Mouse (Mus musculus) ES-Bruce4 (cell line): ENCODE measurements at regions not wholly inside any gene's neighbourhood (a gene's known extent, or its start where the extent isn't known, plus 50 kb on each side); places are given as distances from the start of the nearest gene placed in this dataset.

Experiments
- H3K27ac ChIP-seq: 2 replicates; pipeline ENCODE4 v1.5.1; 2012; ENCODE audit warnings: low read length, inconsistent platforms; ENCODE audit not compliant: insufficient read depth
- H3K27me3 ChIP-seq: 2 replicates; pipeline ENCODE4 v1.6.1; 2012; ENCODE audit warnings: mild to moderate bottlenecking, low read length, inconsistent platforms; ENCODE audit not compliant: control insufficient read depth, poor library complexity, insufficient read depth, severe bottlenecking
- H3K36me3 ChIP-seq: 2 replicates; pipeline ENCODE4 v1.6.1; 2012; ENCODE audit warnings: inconsistent platforms, mild to moderate bottlenecking, low read length, moderate library complexity; ENCODE audit not compliant: control insufficient read depth, poor library complexity, insufficient read depth, severe bottlenecking
- H3K4me1 ChIP-seq: one replicate; pipeline ENCODE4 v1.8.1; 2011; ENCODE audit warnings: low read length; ENCODE audit not compliant: control insufficient read depth, insufficient read depth
- H3K4me3 ChIP-seq: 2 replicates; pipeline ENCODE4 v1.5.1; 2011; ENCODE audit warnings: low read depth, mild to moderate bottlenecking, low read length
- H3K9ac ChIP-seq: 2 replicates; pipeline ENCODE4 v1.6.1; 2012; ENCODE audit warnings: low read depth, mild to moderate bottlenecking, inconsistent platforms; ENCODE audit not compliant: poor library complexity, severe bottlenecking
- H3K9me3 ChIP-seq: replicated peaks from 2 replicates; pipeline ENCODE4 v1.6.1; 2012; ENCODE audit warnings: mild to moderate bottlenecking, low read length, inconsistent platforms; ENCODE audit not compliant: control insufficient read depth, poor library complexity, insufficient read depth, severe bottlenecking
- CTCF ChIP-seq: IDR thresholded peaks from one replicate; pipeline ENCODE4 v1.8.1; 2011; ENCODE audit warnings: low read depth, low read length
- EP300 ChIP-seq: IDR thresholded peaks from 2 replicates; pipeline ENCODE4 v1.6.1; 2011; ENCODE audit warnings: low read depth, low read length; ENCODE audit not compliant: insufficient read depth
- POLR2A ChIP-seq: IDR thresholded peaks from one replicate; pipeline ENCODE4 v1.8.1; 2011; ENCODE audit warnings: low read length; ENCODE audit not compliant: insufficient read depth

GRCm38 (mm10) chr16:77292317-77292771, 278.8 kb downstream of the Usp25 start:
- H3K4me1 ChIP-seq, result no peaks in the 10 kb centered on the region
- H3K36me3 ChIP-seq, result no peaks in the 10 kb centered on the region
- H3K4me3 ChIP-seq, result no peak overlapping the region
- TF ChIP-seq CTCF (no peak), POLR2A (no peak)
- H3K27me3 ChIP-seq, result no peaks in the 10 kb centered on the region; the same call in 1 of the 2 replicates
- no peak overlapping the region for H3K27ac ChIP-seq
- H3K9ac ChIP-seq, result no peak overlapping the region
- no peaks in the 10 kb centered on the region; the same call in 1 of the 2 replicates for H3K9me3 ChIP-seq

GRCm38 (mm10) chr16:77291723-77292316, 278.3 kb downstream of the Usp25 start:
- H3K4me1 ChIP-seq, result no peaks in the 10 kb centered on the region
- H3K27ac ChIP-seq, result no peak overlapping the region
- TF ChIP-seq CTCF (no peak), EP300 (no peak), POLR2A (no peak)
- H3K9ac ChIP-seq, result no peak overlapping the region
- no peaks in the 10 kb centered on the region for H3K36me3 ChIP-seq
- no peaks in the 10 kb centered on the region; the same call in 1 of the 2 replicates for H3K9me3 ChIP-seq
- H3K4me3 ChIP-seq, result no peak overlapping the region
- no peaks in the 10 kb centered on the region; the same call in 1 of the 2 replicates for H3K27me3 ChIP-seq

GRCm38 (mm10) chr16:77284205-77284604, 270.7 kb downstream of the Usp25 start:
- Histone ChIP-seq H3K9ac (no peak overlapping the region), H3K4me1 (no peaks in the 10 kb centered on the region)

GRCm38 (mm10) chr16:77279916-77280315, 266.4 kb downstream of the Usp25 start:
- Histone ChIP-seq H3K27ac (no peak overlapping the region), H3K36me3 (no peaks in the 10 kb centered on the region), H3K4me3 (no peak overlapping the region), H3K9ac (no peak overlapping the region), H3K9me3 (no peaks in the 10 kb centered on the region), H3K27me3 (no peaks in the 10 kb centered on the region), H3K4me1 (no peaks in the 10 kb centered on the region)
- TF ChIP-seq CTCF (no peak), EP300 (no peak), POLR2A (no peak)

More at GRCm38 (mm10) chr16:77284205-77284604, 270.7 kb downstream of the Usp25 start:
- no peak for TF ChIP-seq EP300
- TF ChIP-seq CTCF, result no peak
- TF ChIP-seq POLR2A, result no peak
- H3K27ac ChIP-seq, result no peak overlapping the region
- no peaks in the 10 kb centered on the region; the same call in 1 of the 2 replicates for H3K27me3 ChIP-seq
- H3K36me3 ChIP-seq, result no peaks in the 10 kb centered on the region
- no peaks in the 10 kb centered on the region for H3K9me3 ChIP-seq
- H3K4me3 ChIP-seq, result no peak overlapping the region

GRCm38 (mm10) chr16:77279495-77279894, 266.0 kb downstream of the Usp25 start:
- no peaks in the 10 kb centered on the region for H3K9me3 ChIP-seq
- no peak overlapping the region for H3K9ac ChIP-seq
- no peaks in the 10 kb centered on the region for H3K27me3 ChIP-seq
- H3K4me1 ChIP-seq, result no peaks in the 10 kb centered on the region
- TF ChIP-seq EP300 (no peak), CTCF (no peak), POLR2A (no peak)
- H3K27ac ChIP-seq, result no peak overlapping the region
- H3K36me3 ChIP-seq, result no peaks in the 10 kb centered on the region
- no peak overlapping the region for H3K4me3 ChIP-seq

GRCm38 (mm10) chr16:77273306-77273705, 259.8 kb downstream of the Usp25 start:
- H3K9me3 ChIP-seq, result no peaks in the 10 kb centered on the region
- no peak overlapping the region for H3K4me3 ChIP-seq
- TF ChIP-seq CTCF, result no peak
- no peak for TF ChIP-seq POLR2A
- TF ChIP-seq EP300, result no peak
- H3K36me3 ChIP-seq, result no peaks in the 10 kb centered on the region
- H3K9ac ChIP-seq, result no peak overlapping the region
- no peaks in the 10 kb centered on the region for H3K27me3 ChIP-seq
- no peaks in the 10 kb centered on the region for H3K4me1 ChIP-seq
- no peak overlapping the region for H3K27ac ChIP-seq
